20 mouse cellular contexts compared by ENCODE assay signal in genomic region chr1:191471489-191471888, GRCm38 (mm10).
DNase-seq lines count a peak whose midpoint lies in the region; ATAC-seq and TF ChIP-seq lines count a peak whose summit lies in the region.
"Had no signal": no experiment of that assay in that cellular context is flagged by ENCODE, and none has a peak within 500 bp of the region (broad histone marks: within the 10 kb centered on the region; RNA-seq: fewer than 3 reads in every experiment).

No protein-coding gene starts in this region.

- no peaks in the 10 kb centered on the region for H3K36me3 ChIP-seq in heart, adult 2 months (ENCODE audit: control insufficient read depth, insufficient read depth, low read length)
- H3K36me3 ChIP-seq in heart, embryonic 11.5 days (ENCODE audit: control insufficient read depth, insufficient read depth, low read length) = no peaks in the 10 kb centered on the region
- H3K36me3 ChIP-seq in liver, embryonic 11.5 days (ENCODE audit: control insufficient read depth, insufficient read depth, low read length) = no peaks in the 10 kb centered on the region
- H3K36me3 ChIP-seq in liver, postnatal 0 days (replicated peaks; ENCODE audit: insufficient read depth, low read length) = no peaks in the 10 kb centered on the region
- no peaks in the 10 kb centered on the region for H3K36me3 ChIP-seq in hindbrain, embryonic 16.5 days (ENCODE audit: control insufficient read depth, insufficient read depth, low read length)
- H3K36me3 ChIP-seq: embryonic facial prominence, embryonic 10.5 days; heart, embryonic 10.5 days; hindbrain, embryonic 15.5 days had no signal

- H3K4me2 ChIP-seq in heart, embryonic 11.5 days = no peak overlapping the region
- H3K4me2 ChIP-seq in liver, embryonic 11.5 days = no peak overlapping the region
- H3K4me2 ChIP-seq in liver, postnatal 0 days (ENCODE audit: low read depth, low read length) = no peak overlapping the region
- no peak overlapping the region for H3K4me2 ChIP-seq in hindbrain, embryonic 16.5 days (ENCODE audit: low read length)
- H3K4me2 ChIP-seq: forebrain, embryonic 13.5 days; hindbrain, embryonic 15.5 days had no signal

- TF ChIP-seq CTCF in heart, adult 2 months (IDR thresholded peaks at IDR 0.05) = no peak
- no peak for TF ChIP-seq CTCF in liver, postnatal 0 days (IDR thresholded peaks at IDR 0.05; ENCODE audit: low read depth)

- DNase-seq in heart, adult 2 months = no peak
- DNase-seq in liver, embryonic 11.5 days (ENCODE audit: low spot score) = no peak
- DNase-seq in liver, postnatal 0 days = no peak
- DNase-seq in cerebellum, adult 9-10 months = no peak
- DNase-seq: adrenal gland, postnatal 14 days; cerebellum, adult 18-20 months; cerebellum, postnatal 10 days; forebrain, postnatal 0 days; gastrocnemius, postnatal 36 days; heart, adult 11 months; heart, postnatal 36 days had no signal

- 78% methylated on average over 2 of the region's 2 CpGs for WGBS in heart, adult 2 months
- 76% methylated on average over 2 of the region's 2 CpGs for WGBS in heart, embryonic 11.5 days (ENCODE audit: insufficient replicate concordance)
- WGBS in liver, embryonic 11.5 days = 59% methylated on average over 2 of the region's 2 CpGs
- WGBS in liver, postnatal 0 days (ENCODE audit: insufficient replicate concordance) = 56% methylated on average over 2 of the region's 2 CpGs
- WGBS in hindbrain, embryonic 16.5 days = 75% methylated on average over 2 of the region's 2 CpGs

- H3K4me3 ChIP-seq in heart, adult 2 months = no peak overlapping the region
- H3K4me3 ChIP-seq in heart, embryonic 11.5 days (ENCODE audit: low read depth, low read length) = no peak overlapping the region
- H3K4me3 ChIP-seq in liver, embryonic 11.5 days (ENCODE audit: low read depth, low read length) = no peak overlapping the region
- no peak overlapping the region for H3K4me3 ChIP-seq in liver, postnatal 0 days (ENCODE audit: low read depth, low read length)
- H3K4me3 ChIP-seq in brown adipose tissue, adult 24 weeks (ENCODE audit: insufficient read depth, low read depth, low read length) = no peak overlapping the region
- H3K4me3 ChIP-seq in hindbrain, embryonic 16.5 days (ENCODE audit: low read length) = no peak overlapping the region
- H3K4me3 ChIP-seq: embryonic facial prominence, embryonic 10.5 days; forebrain, embryonic 13.5 days; heart, embryonic 10.5 days; hindbrain, embryonic 15.5 days had no signal

- no peaks in the 10 kb centered on the region for H3K27me3 ChIP-seq in heart, adult 2 months (ENCODE audit: control insufficient read depth, insufficient read depth, low read length)
- no peaks in the 10 kb centered on the region for H3K27me3 ChIP-seq in heart, embryonic 11.5 days (ENCODE audit: control insufficient read depth, insufficient read depth, low read length)
- no peaks in the 10 kb centered on the region for H3K27me3 ChIP-seq in liver, embryonic 11.5 days (replicated peaks; ENCODE audit: control insufficient read depth, insufficient read depth, low read length)
- no peaks in the 10 kb centered on the region for H3K27me3 ChIP-seq in liver, postnatal 0 days (ENCODE audit: insufficient read depth, low read length)
- no peaks in the 10 kb centered on the region for H3K27me3 ChIP-seq in hindbrain, embryonic 16.5 days (replicated peaks; ENCODE audit: control insufficient read depth, insufficient read depth, low read length)
- H3K27me3 ChIP-seq: forebrain, embryonic 13.5 days; hindbrain, embryonic 15.5 days; Patski had no signal

- intact Hi-C loops in heart, adult 2 months (cut with DNase I) = loop anchor here (2.0 kb wide), 1 partner anchor 81 kb away; no protein-coding TSS in a partner anchor

- peaks cover 11% of the 10 kb centered on the region for H3K4me1 ChIP-seq in heart, adult 2 months (ENCODE audit: control insufficient read depth, insufficient read depth, low read length)
- H3K4me1 ChIP-seq in heart, embryonic 11.5 days (ENCODE audit: control insufficient read depth, insufficient read depth, low read length) = peaks cover 11% of the 10 kb centered on the region
- peaks cover 14% of the 10 kb centered on the region for H3K4me1 ChIP-seq in liver, embryonic 11.5 days (replicated peaks; ENCODE audit: control insufficient read depth, insufficient read depth, low read length)
- H3K4me1 ChIP-seq in liver, postnatal 0 days (ENCODE audit: insufficient read depth) = peaks cover 7% of the 10 kb centered on the region; the same call in 1 of the 2 replicates
- peaks cover 20% of the 10 kb centered on the region for H3K4me1 ChIP-seq in brown adipose tissue, adult 24 weeks (ENCODE audit: control insufficient read depth, insufficient read depth, insufficient read length, low read length)
- H3K4me1 ChIP-seq in hindbrain, embryonic 16.5 days (ENCODE audit: control insufficient read depth, insufficient read depth, low read depth, low read length) = peaks cover 12% of the 10 kb centered on the region

- no peaks in the 10 kb centered on the region for H3K79me2 ChIP-seq in heart, adult 2 months (replicated peaks; ENCODE audit: control insufficient read depth, insufficient read depth, low read length)

- peak overlapping the region; percentile 87; the same call in 1 of the 2 replicates for H3K27ac ChIP-seq in heart, adult 2 months
- no peak overlapping the region for H3K27ac ChIP-seq in heart, embryonic 11.5 days (ENCODE audit: low read depth, low read length)
- no peak overlapping the region for H3K27ac ChIP-seq in liver, embryonic 11.5 days (ENCODE audit: low read depth, low read length)
- no peak overlapping the region for H3K27ac ChIP-seq in liver, postnatal 0 days (ENCODE audit: low read depth)
- peak overlapping the region; percentile 65 for H3K27ac ChIP-seq in brown adipose tissue, adult 24 weeks (replicated peaks; ENCODE audit: low read depth, low read length)
- no peak overlapping the region for H3K27ac ChIP-seq in hindbrain, embryonic 16.5 days (ENCODE audit: low read depth, low read length)
- H3K27ac ChIP-seq: embryonic facial prominence, embryonic 10.5 days; forebrain, embryonic 13.5 days had no signal

- no peak for TF ChIP-seq POLR2A in heart, adult 2 months (IDR thresholded peaks at IDR 0.05; ENCODE audit: insufficient read depth, low read depth, low read length)

- no peak for TF ChIP-seq EP300 in heart, adult 2 months (IDR thresholded peaks at IDR 0.05; ENCODE audit: insufficient read depth, low read depth, low read length)
- no peak for TF ChIP-seq EP300 in liver, postnatal 0 days (IDR thresholded peaks at IDR 0.05; ENCODE audit: low read depth)

- H3K9me3 ChIP-seq in heart, embryonic 11.5 days (replicated peaks; ENCODE audit: control insufficient read depth, low read length) = no peaks in the 10 kb centered on the region; the same call in 1 of the 2 replicates
- no peaks in the 10 kb centered on the region for H3K9me3 ChIP-seq in liver, embryonic 11.5 days (ENCODE audit: control insufficient read depth, low read length)
- peaks cover 3% of the 10 kb centered on the region; the same call in 1 of the 2 replicates for H3K9me3 ChIP-seq in liver, postnatal 0 days (ENCODE audit: low read length)
- H3K9me3 ChIP-seq in hindbrain, embryonic 16.5 days (ENCODE audit: control insufficient read depth, low read length) = no peaks in the 10 kb centered on the region
- H3K9me3 ChIP-seq: embryonic facial prominence, embryonic 10.5 days; forebrain, embryonic 13.5 days; heart, embryonic 10.5 days; hindbrain, embryonic 15.5 days had no signal

- no peak overlapping the region for H3K9ac ChIP-seq in heart, adult 2 months (ENCODE audit: low read depth, low read length)
- no peak overlapping the region for H3K9ac ChIP-seq in heart, embryonic 11.5 days (ENCODE audit: low read depth, low read length)
- H3K9ac ChIP-seq in liver, embryonic 11.5 days (ENCODE audit: low read depth, low read length) = no peak overlapping the region
- no peak overlapping the region for H3K9ac ChIP-seq in liver, postnatal 0 days (replicated peaks)
- no peak overlapping the region for H3K9ac ChIP-seq in hindbrain, embryonic 16.5 days (ENCODE audit: low read depth, low read length)
- H3K9ac ChIP-seq: forebrain, embryonic 13.5 days; forebrain, postnatal 0 days; hindbrain, embryonic 15.5 days had no signal

- no peak for ATAC-seq in heart, embryonic 11.5 days (replicated peaks; ENCODE audit: insufficient number of reproducible peaks, low FRiP score, low TSS enrichment)
- ATAC-seq in liver, embryonic 11.5 days (replicated peaks; ENCODE audit: low FRiP score) = peak; percentile 44; the same call in 1 of the 2 replicates
- no peak for ATAC-seq in liver, postnatal 0 days
- ATAC-seq in hindbrain, embryonic 16.5 days = no peak
- ATAC-seq: activated CD4-positive, CD25-positive, alpha-beta regulatory T cell, adult 4 months had no signal

Comparison
In these comparisons a context has a peak if more than half of its experiments do, and no peak if none do; other contexts are left out.
1. H3K27ac ChIP-seq: peak in heart, adult 2 months (single experiment) and brown adipose tissue, adult 24 weeks (single experiment); none in heart, embryonic 11.5 days (single experiment), liver, embryonic 11.5 days (single experiment), liver, postnatal 0 days (single experiment) and hindbrain, embryonic 16.5 days (single experiment).